Mouse (Mus musculus): Measurements from ENCODE around the gene Srd5a3. TPM values are rescaled to one million over a fixed set of nuclear protein-coding genes. Genes with fewer than 3 reads are reported as not detected.
A peak's percentile ranks its signal among the peaks of the same experiment; 100 is the strongest.

The Srd5a3 gene
- polyA plus RNA-seq, 1 experiment from 2014 or later = 17.4 TPM

- no peak for ATAC-seq
- no peak overlapping the region for H3K27ac ChIP-seq
- WGBS (ENCODE audit: insufficient replicate concordance) = 77% methylated on average over 1 of the region's 1 CpGs
Measured at GRCm38 (mm10) chr5:76135644-76136043, 4.4 kb upstream of the Srd5a3 start.

GRCm38 (mm10) chr5:76136271-76136670 is 3.8 kb upstream of the Srd5a3 start:
- Histone ChIP-seq H3K4me2 (no peak overlapping the region), H3K9ac (no peak overlapping the region), H3K27ac (no peak overlapping the region), H3K4me3 (no peak overlapping the region), H3K27me3 (replicated peaks) (no peaks in the 10 kb centered on the region), H3K9me3 (replicated peaks) (no peaks in the 10 kb centered on the region), H3K36me3 (no peaks in the 10 kb centered on the region), H3K4me1 (peaks cover 34% of the 10 kb centered on the region)
- ATAC-seq = no peak
- WGBS (ENCODE audit: insufficient replicate concordance) = 78% methylated on average over 3 of the region's 3 CpGs

More at GRCm38 (mm10) chr5:76135644-76136043, 4.4 kb upstream of the Srd5a3 start:
- Histone ChIP-seq H3K27me3 (replicated peaks) (no peaks in the 10 kb centered on the region), H3K4me3 (no peak overlapping the region), H3K4me2 (no peak overlapping the region), H3K9me3 (replicated peaks) (no peaks in the 10 kb centered on the region), H3K9ac (no peak overlapping the region), H3K4me1 (peaks cover 31% of the 10 kb centered on the region), H3K36me3 (no peaks in the 10 kb centered on the region)

GRCm38 (mm10) chr5:76137586-76137985 is 2.5 kb upstream of the Srd5a3 start:
- ATAC-seq = no peak
- Histone ChIP-seq H3K9ac (no peak overlapping the region), H3K4me1 (peaks cover 37% of the 10 kb centered on the region), H3K27ac (no peak overlapping the region), H3K9me3 (replicated peaks) (no peaks in the 10 kb centered on the region), H3K4me2 (no peak overlapping the region), H3K4me3 (no peak overlapping the region), H3K36me3 (no peaks in the 10 kb centered on the region), H3K27me3 (replicated peaks) (no peaks in the 10 kb centered on the region)
- WGBS (ENCODE audit: insufficient replicate concordance) = 84% methylated on average over 1 of the region's 1 CpGs

GRCm38 (mm10) chr5:76138071-76138470 is 2.0 kb upstream of the Srd5a3 start:
- Histone ChIP-seq H3K36me3 (no peaks in the 10 kb centered on the region), H3K27me3 (replicated peaks) (no peaks in the 10 kb centered on the region), H3K9me3 (replicated peaks) (no peaks in the 10 kb centered on the region), H3K27ac (no peak overlapping the region), H3K9ac (no peak overlapping the region), H3K4me3 (no peak overlapping the region), H3K4me1 (peaks cover 37% of the 10 kb centered on the region), H3K4me2 (peak overlapping the region; percentile 3; the same call in 1 of the 2 replicates)
- no peak for ATAC-seq
- WGBS (ENCODE audit: insufficient replicate concordance) = 33% methylated on average over 1 of the region's 1 CpGs

GRCm38 (mm10) chr5:76138512-76138911 is 1.6 kb upstream of the Srd5a3 start:
- ATAC-seq = no peak
- Histone ChIP-seq H3K27me3 (replicated peaks) (no peaks in the 10 kb centered on the region), H3K4me2 (peak overlapping the region; percentile 3; the same call in 1 of the 2 replicates), H3K9me3 (replicated peaks) (no peaks in the 10 kb centered on the region), H3K9ac (no peak overlapping the region), H3K4me1 (peaks cover 37% of the 10 kb centered on the region), H3K27ac (no peak overlapping the region), H3K36me3 (no peaks in the 10 kb centered on the region), H3K4me3 (no peak overlapping the region)
- WGBS (ENCODE audit: insufficient replicate concordance) = 64% methylated on average over 10 of the region's 10 CpGs

- no peak for ATAC-seq
- Histone ChIP-seq H3K4me3 (no peak overlapping the region), H3K27me3 (replicated peaks) (no peaks in the 10 kb centered on the region), H3K4me1 (peaks cover 37% of the 10 kb centered on the region), H3K27ac (no peak overlapping the region), H3K9ac (peak overlapping the region; percentile 92; the same call in 1 of the 2 replicates), H3K4me2 (peak overlapping the region; percentile 93), H3K9me3 (replicated peaks) (no peaks in the 10 kb centered on the region), H3K36me3 (no peaks in the 10 kb centered on the region)
- 58% methylated on average over 7 of the region's 7 CpGs for WGBS (ENCODE audit: insufficient replicate concordance)
Measured at GRCm38 (mm10) chr5:76139171-76139671, 850 bp upstream of the Srd5a3 start.

GRCm38 (mm10) chr5:76140730-76141066 is 627 bp downstream of the Srd5a3 start:
- peak overlapping the region; percentile 87 for H3K4me3 ChIP-seq
- H3K9ac ChIP-seq = peak overlapping the region; percentile 92
- no peaks in the 10 kb centered on the region for H3K36me3 ChIP-seq
- peak overlapping the region; percentile 97 for H3K27ac ChIP-seq
- H3K4me2 ChIP-seq = peak overlapping the region; percentile 93
- no peaks in the 10 kb centered on the region for H3K27me3 ChIP-seq (replicated peaks)
- H3K4me1 ChIP-seq = peaks cover 37% of the 10 kb centered on the region
- no peaks in the 10 kb centered on the region for H3K9me3 ChIP-seq (replicated peaks)
- ATAC-seq = peak; percentile 52
- WGBS (ENCODE audit: insufficient replicate concordance) = 6% methylated on average over 9 of the region's 9 CpGs

GRCm38 (mm10) chr5:76143356-76143755 is 3.3 kb downstream of the Srd5a3 start:
- Histone ChIP-seq H3K9me3 (replicated peaks) (no peaks in the 10 kb centered on the region), H3K4me1 (peaks cover 28% of the 10 kb centered on the region), H3K27ac (no peak overlapping the region), H3K36me3 (no peaks in the 10 kb centered on the region), H3K4me2 (no peak overlapping the region), H3K9ac (no peak overlapping the region), H3K27me3 (replicated peaks) (no peaks in the 10 kb centered on the region), H3K4me3 (no peak overlapping the region)
- WGBS (ENCODE audit: insufficient replicate concordance) = 80% methylated on average over 4 of the region's 4 CpGs
- no peak for ATAC-seq

GRCm38 (mm10) chr5:76146401-76146800 is 6.3 kb downstream of the Srd5a3 start:
- Histone ChIP-seq H3K4me1 (peaks cover 7% of the 10 kb centered on the region; the same call in 1 of the 2 replicates), H3K9me3 (replicated peaks) (no peaks in the 10 kb centered on the region), H3K27me3 (replicated peaks) (no peaks in the 10 kb centered on the region), H3K36me3 (peaks cover 18% of the 10 kb centered on the region), H3K27ac (no peak overlapping the region), H3K4me2 (no peak overlapping the region), H3K9ac (no peak overlapping the region), H3K4me3 (no peak overlapping the region)
- ATAC-seq = peak; percentile 63
- WGBS (ENCODE audit: insufficient replicate concordance) = 78% methylated on average over 1 of the region's 1 CpGs

- H3K27me3 ChIP-seq (replicated peaks) = no peaks in the 10 kb centered on the region
- H3K4me3 ChIP-seq = no peak overlapping the region
- H3K4me2 ChIP-seq = no peak overlapping the region
- WGBS (ENCODE audit: insufficient replicate concordance) = 82% methylated on average over 6 of the region's 6 CpGs
- H3K36me3 ChIP-seq = peaks cover 25% of the 10 kb centered on the region
- no peaks in the 10 kb centered on the region for H3K9me3 ChIP-seq (replicated peaks)
- H3K27ac ChIP-seq = no peak overlapping the region
- peaks cover 5% of the 10 kb centered on the region; the same call in 1 of the 2 replicates for H3K4me1 ChIP-seq
- no peak for ATAC-seq
- no peak overlapping the region for H3K9ac ChIP-seq
Measured at GRCm38 (mm10) chr5:76149436-76149835, 9.4 kb downstream of the Srd5a3 start.

GRCm38 (mm10) chr5:76152956-76153355 is 12.9 kb downstream of the Srd5a3 start:
- peaks cover 32% of the 10 kb centered on the region for H3K36me3 ChIP-seq
- H3K4me1 ChIP-seq = peaks cover 2% of the 10 kb centered on the region; the same call in 1 of the 2 replicates
- no peaks in the 10 kb centered on the region for H3K27me3 ChIP-seq (replicated peaks)
- H3K9ac ChIP-seq = no peak overlapping the region
- H3K27ac ChIP-seq = no peak overlapping the region
- WGBS (ENCODE audit: insufficient replicate concordance) = 84% methylated on average over 6 of the region's 6 CpGs
- no peak overlapping the region for H3K4me3 ChIP-seq
- ATAC-seq = no peak
- no peak overlapping the region for H3K4me2 ChIP-seq
- no peaks in the 10 kb centered on the region for H3K9me3 ChIP-seq (replicated peaks)

GRCm38 (mm10) chr5:76153430-76153829 is 13.4 kb downstream of the Srd5a3 start:
- no peak overlapping the region for H3K4me3 ChIP-seq
- no peak overlapping the region for H3K27ac ChIP-seq
- no peaks in the 10 kb centered on the region for H3K27me3 ChIP-seq (replicated peaks)
- H3K9me3 ChIP-seq (replicated peaks) = no peaks in the 10 kb centered on the region
- no peak for ATAC-seq
- WGBS (ENCODE audit: insufficient replicate concordance) = 83% methylated on average over 11 of the region's 11 CpGs
- H3K4me1 ChIP-seq = peaks cover 2% of the 10 kb centered on the region; the same call in 1 of the 2 replicates
- no peak overlapping the region for H3K4me2 ChIP-seq
- H3K36me3 ChIP-seq = peaks cover 32% of the 10 kb centered on the region
- H3K9ac ChIP-seq = no peak overlapping the region

Data from liver, embryonic 12.5 days (tissue).